Mouse (Mus musculus) heart, adult 11 months (tissue): ENCODE data around the gene Gm28308.

ENCODE experiments used
- DNase-seq: peaks from one replicate; pipeline ENCODE4 v3.0.0; 2022

The Gm28308 gene

DNA sequence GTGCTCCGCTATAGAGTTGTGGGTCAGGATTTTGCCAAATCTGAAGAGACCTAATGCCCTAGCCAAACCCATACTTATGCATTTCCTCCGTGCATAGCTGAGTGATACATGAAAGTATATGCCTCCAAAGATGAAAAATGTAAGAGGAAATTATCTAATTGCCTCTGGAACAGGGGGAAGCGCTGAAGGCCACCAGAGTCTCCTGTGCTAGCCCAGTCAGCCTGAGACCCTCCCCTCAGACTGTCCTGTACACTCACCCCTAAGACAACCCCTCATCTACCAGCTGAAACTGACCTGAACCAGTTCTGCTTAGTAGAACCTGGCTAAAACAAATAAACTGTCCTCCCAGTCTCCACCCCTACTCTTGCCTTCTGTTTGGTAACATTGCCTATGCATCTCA, 32.4 kb downstream of the Gm28308 start:
- DNase-seq = peak; percentile 79

DNA sequence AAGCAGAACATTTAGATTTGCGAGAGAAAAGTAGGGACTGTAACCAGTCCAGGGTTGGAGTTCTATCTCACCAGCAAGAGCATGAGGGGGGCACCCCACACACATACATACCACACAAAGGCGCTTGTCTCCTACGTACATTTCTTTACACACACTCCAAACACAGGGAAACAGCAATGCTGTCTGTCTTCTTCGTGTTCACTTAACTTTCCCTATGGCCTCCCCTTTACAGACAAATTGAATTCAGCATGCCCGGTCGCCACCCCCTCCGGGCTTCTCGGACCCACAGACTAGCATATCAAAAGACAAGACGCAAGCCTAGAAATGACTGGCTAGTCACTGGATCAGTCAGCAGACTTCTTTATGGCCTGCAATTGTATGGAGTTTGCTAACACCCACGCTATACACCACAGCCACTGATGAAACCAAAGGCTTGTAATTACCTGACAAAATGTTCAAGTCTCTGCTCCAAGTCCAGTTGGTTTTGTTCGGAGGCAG, 32.9 kb downstream of the Gm28308 start:
- peak; percentile 57 for DNase-seq

DNA sequence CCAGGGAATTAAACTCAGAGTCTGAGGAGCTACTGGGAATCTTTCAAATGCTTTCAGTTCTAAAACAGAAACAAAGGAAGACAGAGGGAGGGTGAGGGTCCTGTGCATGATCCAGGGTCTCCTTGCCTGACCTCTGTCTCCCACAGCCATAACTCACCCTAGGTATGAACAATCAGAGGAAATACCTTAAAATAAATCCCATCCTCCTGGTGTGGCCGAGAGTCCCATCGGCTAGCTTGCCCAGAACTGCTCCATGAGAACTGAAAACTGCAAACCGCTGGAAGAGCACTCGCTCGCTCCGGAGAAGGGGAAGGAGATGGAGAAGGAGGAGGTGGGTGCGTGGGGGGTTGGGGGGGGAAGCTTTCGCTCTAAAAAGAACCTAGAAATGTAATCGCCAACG, 33.4 kb downstream of the Gm28308 start:
- peak; percentile 72 for DNase-seq

DNA sequence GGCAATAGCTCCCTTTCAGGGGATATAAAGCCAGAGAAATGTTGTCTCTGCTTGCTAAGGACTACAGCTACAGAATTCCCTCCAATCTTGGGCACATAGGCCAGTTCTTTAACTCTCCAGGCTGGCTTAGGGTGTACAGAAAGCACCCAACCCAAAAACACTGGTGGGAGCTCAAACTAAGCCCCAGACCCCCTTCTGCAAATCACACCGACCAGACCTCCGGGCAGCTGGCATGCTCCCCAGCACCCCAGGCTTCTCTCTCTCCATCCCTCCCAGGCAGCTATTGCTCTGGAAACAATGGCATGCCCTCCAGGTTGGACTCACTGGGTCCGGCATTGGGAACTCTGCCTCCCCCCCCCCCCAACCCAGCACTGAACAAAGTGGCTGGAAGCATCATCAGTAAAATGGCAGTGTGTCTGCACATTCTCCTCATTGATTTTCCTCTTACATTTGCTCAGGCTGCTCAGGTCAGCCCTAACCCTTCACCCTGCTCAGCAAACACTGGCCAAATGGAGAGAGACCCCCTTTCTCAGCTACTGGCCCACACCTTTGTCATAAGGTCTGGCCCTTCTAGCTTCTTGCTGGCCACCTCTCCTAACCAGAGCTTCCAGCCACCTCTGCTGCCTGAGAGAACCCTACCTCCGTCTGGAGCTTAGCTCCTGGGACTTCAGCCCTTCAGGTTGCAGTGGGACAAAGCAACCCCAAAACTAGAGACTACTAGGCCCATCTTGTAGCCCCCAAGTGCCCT, 34.0 kb downstream of the Gm28308 start:
- DNase-seq = peak; percentile 85

- DNase-seq = peak; percentile 70
Observed at GRCm38 (mm10) chr6:52177806-52178205, 35.3 kb downstream of the Gm28308 start.

DNA sequence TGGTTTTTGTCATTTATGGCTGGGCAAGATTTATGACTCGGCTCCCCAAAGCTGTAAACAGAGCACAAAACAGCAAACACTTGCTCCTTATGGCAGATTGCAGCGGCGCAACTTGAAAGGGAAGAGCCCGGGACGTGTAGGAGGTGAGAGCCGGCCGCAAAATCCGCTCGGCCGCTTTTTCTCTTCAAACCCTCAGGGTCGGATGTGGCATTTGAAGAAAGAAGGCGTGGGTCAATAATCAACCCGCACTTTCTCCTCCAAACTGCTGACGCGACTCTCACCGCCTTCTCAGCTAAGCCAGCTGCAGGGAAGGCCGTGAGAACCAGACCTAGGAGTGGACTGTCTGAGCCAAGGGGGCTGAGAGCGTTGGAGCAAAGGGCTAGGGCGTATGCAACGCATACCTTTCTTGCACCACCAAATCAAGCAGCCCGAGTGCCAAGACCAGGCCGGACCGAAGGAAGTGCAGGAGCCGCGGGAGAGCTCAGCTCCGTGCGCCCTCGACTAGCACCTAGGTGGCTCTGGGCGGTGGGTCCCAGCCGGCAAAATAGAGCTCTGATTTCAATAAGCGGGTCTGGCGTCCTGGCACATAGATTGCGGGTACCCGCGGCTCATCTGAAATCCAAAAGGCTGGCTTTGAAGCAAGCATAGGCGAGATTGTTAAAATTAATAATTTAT, 35.9 kb downstream of the Gm28308 start, which contains the start of gene 5730596B20Rik:
Gene 5730596B20Rik (plus strand): TSS at position 438 of the 675 bp plus-strand sequence.
- DNase-seq = peak; percentile 82

GRCm38 (mm10) chr6:52176391-52176790, 36.7 kb downstream of the Gm28308 start:
- peak; percentile 79 for DNase-seq

DNA sequence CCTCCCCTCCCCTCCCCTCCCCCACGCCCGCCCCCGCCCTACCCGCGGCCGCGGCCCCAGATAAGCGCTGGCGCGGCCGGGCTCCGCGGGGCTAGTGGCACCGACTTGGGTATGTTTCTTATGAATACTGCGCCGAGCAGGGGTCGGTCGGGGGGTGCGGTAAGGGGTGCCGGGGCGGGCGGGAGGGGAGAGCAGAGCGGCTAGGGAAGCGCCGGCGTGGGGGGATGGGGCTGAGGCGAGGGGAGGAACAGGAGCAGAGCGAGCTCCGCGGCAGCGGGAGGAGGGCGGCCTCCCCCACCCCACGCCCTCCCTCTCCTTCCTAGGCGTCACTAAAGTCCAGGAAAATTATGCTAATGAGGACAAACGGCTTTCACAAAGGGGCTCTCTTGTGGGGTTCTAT, 37.3 kb downstream of the Gm28308 start:
- peak; percentile 89 for DNase-seq

- peak; percentile 84 for DNase-seq
Observed at GRCm38 (mm10) chr6:52174968-52175751, 38.0 kb downstream of the Gm28308 start.

DNA sequence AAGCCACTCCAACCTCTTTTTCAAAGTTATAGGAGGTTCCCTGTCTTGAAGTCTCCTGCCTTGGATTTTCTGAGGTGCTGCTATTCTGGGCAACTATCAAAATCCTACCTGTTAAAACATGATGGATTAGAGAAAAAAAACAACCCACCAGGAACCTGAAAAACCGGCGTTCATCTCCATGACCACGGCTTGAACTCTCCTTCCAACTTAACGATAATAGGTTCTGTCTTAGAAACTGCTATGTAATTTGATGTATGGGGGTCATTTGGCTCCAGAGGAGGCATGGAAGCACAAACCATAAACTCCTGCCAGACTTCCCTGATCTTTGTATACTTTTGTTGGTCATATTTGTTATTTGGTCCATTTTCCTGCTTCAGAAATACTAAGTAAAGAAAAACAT, 39.5 kb downstream of the Gm28308 start:
- no peak for DNase-seq

GRCm38 (mm10) chr6:52172501-52172900, 40.6 kb downstream of the Gm28308 start:
- DNase-seq = peak; percentile 97

DNA sequence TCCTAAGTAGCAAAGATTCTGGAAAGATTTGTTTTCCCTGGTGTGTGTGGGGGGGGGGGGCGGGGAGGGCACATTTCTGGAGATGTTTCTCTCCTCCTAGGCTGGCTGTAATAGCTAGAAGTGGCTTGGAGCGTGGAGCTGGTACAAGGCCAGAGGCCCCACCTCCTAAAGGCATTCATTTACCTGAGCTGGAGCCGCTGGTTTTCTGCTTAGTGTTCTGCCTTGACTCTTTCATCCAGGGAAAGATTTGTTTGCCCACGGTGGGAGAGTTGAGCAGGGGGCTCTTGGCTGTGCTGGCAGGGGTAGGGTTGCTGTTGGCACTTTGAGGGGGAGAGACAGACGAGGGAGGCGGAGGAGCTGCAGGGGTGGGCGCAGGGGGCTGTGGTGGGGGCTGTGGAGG, 41.2 kb downstream of the Gm28308 start:
- DNase-seq = peak; percentile 81

GRCm38 (mm10) chr6:52171331-52171730, 41.8 kb downstream of the Gm28308 start:
- DNase-seq = peak; percentile 76

DNA sequence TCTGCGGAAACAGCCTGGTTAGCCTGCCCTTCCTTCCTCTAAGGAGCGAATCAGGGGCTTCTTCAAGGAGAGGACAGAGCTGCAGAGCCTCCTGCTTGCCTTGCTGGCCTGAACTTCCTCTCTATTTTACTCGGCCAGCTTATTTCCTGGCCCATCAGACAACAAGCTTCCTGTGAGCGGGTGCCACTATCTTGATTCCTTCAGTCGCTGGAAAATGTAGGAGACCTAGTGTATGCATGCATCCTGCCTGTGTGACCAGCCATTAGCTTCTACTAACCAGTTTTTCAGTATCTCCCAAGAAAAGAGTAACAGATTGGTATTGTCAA, 42.3 kb downstream of the Gm28308 start:
- DNase-seq = no peak

DNA sequence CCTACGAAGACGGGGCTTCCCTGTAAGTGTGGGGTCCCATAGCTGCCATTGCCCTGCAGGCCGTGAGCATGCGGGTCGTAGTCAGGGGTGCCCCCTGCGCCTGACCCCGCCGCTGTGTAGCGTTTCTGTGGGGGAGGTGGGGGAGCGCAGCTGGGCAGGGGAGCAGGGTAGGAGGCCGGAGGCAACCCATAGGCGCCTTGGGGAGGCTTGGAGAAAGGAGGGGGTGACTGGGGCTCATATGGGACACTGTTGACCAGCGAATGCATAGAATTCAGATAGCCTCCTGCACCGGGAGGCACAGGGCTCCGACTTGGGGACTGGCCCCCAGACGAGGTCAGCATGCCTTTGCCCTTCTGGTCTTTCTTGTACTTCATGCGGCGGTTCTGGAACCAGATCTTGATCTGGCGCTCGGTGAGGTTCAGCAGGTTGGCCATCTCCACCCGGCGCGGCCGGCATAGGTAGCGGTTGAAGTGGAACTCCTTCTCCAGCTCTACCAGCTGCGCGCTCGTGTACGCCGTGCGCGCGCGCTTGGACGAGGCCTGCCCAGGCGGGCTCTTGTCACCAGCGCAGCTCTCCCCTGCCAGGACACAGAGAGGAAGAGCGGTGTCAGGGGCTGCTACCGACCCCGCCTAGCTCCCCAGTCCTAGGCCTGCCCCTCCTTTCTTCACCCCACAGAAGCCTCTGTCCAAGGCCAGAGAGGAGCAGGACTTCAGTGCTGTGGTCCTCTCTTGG, 42.8 kb downstream of the Gm28308 start:
- peak; percentile 89 for DNase-seq

- no peak for DNase-seq
Observed at GRCm38 (mm10) chr6:52169499-52170165, 43.5 kb downstream of the Gm28308 start.

GRCm38 (mm10) chr6:52168191-52169055, 44.7 kb downstream of the Gm28308 start:
- DNase-seq = peak; percentile 73

GRCm38 (mm10) chr6:52167736-52168161, 45.4 kb downstream of the Gm28308 start:
- DNase-seq = peak; percentile 77

DNA sequence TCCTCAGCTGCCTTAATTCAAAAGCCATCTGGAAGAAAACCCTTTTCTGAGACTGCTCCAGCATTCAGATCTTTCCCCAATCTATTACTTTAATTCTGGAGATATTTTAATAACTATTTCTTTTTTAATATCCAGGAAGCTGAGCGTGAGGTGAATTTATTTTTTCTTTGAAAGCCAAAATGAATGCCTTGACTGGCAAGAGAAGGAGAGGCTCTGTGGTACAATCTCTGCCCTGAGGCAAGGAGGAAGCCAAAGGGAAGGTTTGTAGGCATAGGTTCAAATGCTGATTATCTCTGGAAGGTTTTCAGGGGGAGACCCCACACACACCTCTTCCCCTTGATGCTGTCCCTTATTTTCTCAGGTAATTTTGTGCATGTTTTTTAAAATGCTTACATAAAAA, 46.0 kb downstream of the Gm28308 start:
- DNase-seq = no peak

- peak; percentile 42 for DNase-seq
Observed at GRCm38 (mm10) chr6:52166431-52167077, 46.6 kb downstream of the Gm28308 start.
